Mouse (Mus musculus): Measurements from ENCODE around the gene Ints6. TPM values are rescaled to one million over a fixed set of nuclear protein-coding genes. Genes with fewer than 3 reads are reported as not detected.
"Not testable (repeated sequence)": the region's sequence is repeated elsewhere in the genome, so short reads cannot be mapped to it uniquely, and the experiment has no call there.

Ints6 gene
- polyA plus RNA-seq, 1 experiment from 2014 or later = 24.8 TPM

DNA sequence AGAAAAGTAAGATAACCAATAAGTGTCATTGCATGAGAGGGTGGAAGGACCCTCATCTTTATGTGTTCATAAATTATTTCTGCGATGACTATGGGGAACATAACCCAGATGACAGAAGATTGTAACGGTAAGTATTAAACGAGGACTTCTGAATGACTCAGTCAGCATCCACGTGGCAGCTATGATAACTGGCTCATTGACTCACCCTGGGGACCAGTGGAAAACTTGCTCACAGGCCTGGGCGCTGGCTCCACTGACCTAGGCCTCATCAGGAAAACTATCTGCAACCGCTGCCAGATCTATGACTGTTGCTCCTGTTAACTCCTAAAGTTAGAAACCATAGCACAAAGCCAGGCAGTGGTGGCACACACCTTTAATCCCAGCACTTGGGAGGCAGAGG lies 112.6 kb downstream of the Ints6 start:
- Histone ChIP-seq H3K27ac (replicated peaks) (no peak overlapping the region), H3K4me2 (replicated peaks) (no peak overlapping the region), H3K4me1 (no peaks in the 10 kb centered on the region), H3K9ac (replicated peaks) (no peak overlapping the region), H3K27me3 (no peaks in the 10 kb centered on the region), H3K9me3 (no peaks in the 10 kb centered on the region), H3K36me3 (no peaks in the 10 kb centered on the region), H3K4me3 (no peak overlapping the region)
- 90% methylated on average over 6 of the region's 6 CpGs for WGBS
- ATAC-seq (ENCODE audit: low FRiP score, low read depth) = no peak

DNA sequence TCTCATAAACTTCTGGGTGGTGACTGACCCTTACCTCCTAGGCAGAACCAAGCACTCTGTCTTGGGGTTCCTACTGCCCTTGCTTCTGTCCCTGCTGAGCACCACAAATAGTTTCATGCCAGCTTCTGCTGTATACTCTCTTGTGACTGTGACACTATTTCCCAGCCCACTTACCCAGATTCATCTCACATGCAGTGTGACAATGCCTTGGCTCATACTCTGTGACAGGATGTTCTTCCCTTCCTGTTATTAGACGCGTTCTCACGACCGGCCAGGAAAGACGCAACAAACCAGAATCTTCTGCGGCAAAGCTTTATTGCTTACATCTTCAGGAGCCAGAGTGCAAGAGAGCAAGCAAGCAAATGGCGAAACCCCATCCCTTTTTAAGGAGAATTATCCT lies 118.6 kb downstream of the Ints6 start:
- H3K27me3 ChIP-seq; H3K4me2 ChIP-seq (replicated peaks); H3K27ac ChIP-seq (replicated peaks); H3K36me3 ChIP-seq; H3K9ac ChIP-seq (replicated peaks); ATAC-seq (ENCODE audit: low FRiP score, low read depth); H3K4me3 ChIP-seq; H3K9me3 ChIP-seq: not testable (repeated sequence)
- H3K4me1 ChIP-seq = peaks cover 11% of the 10 kb centered on the region
- 96% methylated on average over 6 of the region's 7 CpGs for WGBS

DNA sequence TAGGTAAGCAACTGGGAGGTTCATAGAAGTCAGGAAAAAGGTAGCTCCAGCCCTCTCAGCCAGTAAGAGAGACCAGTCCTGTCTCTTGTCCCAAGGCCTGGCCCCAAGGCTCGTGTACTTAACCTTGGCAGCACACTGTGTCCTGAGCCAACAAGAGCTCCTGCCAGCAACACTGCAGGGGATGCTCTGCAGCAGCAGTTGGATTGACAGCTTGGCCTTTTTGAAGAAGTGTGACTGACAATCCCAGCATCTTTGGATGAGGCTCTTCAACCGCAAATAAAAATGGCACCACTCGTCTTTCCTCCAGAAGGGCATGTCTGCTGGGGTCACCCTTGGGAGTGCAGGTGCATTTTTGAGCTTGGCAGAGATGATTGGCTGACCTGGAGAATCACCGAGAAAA lies 120.6 kb downstream of the Ints6 start:
- H3K9me3 ChIP-seq = no peaks in the 10 kb centered on the region
- no peak for ATAC-seq (ENCODE audit: low FRiP score, low read depth)
- H3K4me2 ChIP-seq (replicated peaks) = no peak overlapping the region
- no peaks in the 10 kb centered on the region for H3K36me3 ChIP-seq
- H3K27ac ChIP-seq (replicated peaks) = no peak overlapping the region
- H3K4me1 ChIP-seq = peaks cover 13% of the 10 kb centered on the region
- WGBS = 64% methylated on average over 4 of the region's 4 CpGs
- H3K4me3 ChIP-seq = no peak overlapping the region
- H3K9ac ChIP-seq (replicated peaks) = no peak overlapping the region
- H3K27me3 ChIP-seq = no peaks in the 10 kb centered on the region

DNA sequence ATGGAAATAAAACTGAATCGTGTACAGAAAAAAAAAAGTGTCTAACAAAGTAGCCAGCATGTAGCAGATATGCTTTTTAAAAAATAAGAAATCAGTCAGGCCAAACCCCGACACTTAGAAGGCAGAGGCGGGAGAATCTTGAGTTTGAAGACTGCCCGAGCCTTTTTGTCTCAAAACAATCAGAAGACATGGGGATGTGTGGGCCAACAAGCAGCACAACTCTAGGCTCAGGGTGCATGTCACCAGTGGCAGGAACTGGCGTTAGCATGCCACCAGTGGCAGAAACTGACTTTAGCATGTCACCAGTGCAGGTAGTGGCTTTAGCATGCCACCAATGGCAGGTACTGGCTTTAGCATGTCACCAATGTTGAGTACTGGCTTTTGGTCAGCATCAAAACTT lies 121.4 kb downstream of the Ints6 start:
- no peak overlapping the region for H3K4me2 ChIP-seq (replicated peaks)
- H3K27me3 ChIP-seq = no peaks in the 10 kb centered on the region
- H3K36me3 ChIP-seq = no peaks in the 10 kb centered on the region
- H3K27ac ChIP-seq (replicated peaks) = no peak overlapping the region
- H3K4me3 ChIP-seq = no peak overlapping the region
- H3K4me1 ChIP-seq = peaks cover 13% of the 10 kb centered on the region
- H3K9ac ChIP-seq (replicated peaks) = no peak overlapping the region
- H3K9me3 ChIP-seq = no peaks in the 10 kb centered on the region
- ATAC-seq (ENCODE audit: low FRiP score, low read depth) = no peak
- 87% methylated on average over 5 of the region's 5 CpGs for WGBS

DNA sequence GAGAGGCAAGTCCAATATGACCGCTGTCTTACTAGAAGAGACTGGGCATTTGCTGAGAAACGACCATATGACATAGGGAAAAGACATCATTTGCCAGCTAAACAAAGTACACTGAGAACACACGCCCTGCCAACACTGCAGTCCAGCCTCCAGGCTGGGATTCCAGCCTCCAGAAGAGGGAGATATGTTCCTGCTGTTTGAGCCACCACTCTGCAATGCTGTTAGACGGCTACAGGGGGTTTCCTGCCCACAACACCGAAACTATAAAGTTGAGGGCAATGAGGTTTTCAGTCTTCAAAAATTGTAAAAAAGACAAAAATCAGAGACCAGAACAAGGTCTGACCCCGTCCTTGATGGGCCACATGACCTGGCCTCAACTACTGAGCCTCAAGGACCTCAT lies 121.9 kb downstream of the Ints6 start:
- peaks cover 13% of the 10 kb centered on the region for H3K4me1 ChIP-seq
- no peaks in the 10 kb centered on the region for H3K27me3 ChIP-seq
- no peak overlapping the region for H3K27ac ChIP-seq (replicated peaks)
- H3K9me3 ChIP-seq = no peaks in the 10 kb centered on the region
- 78% methylated on average over 6 of the region's 6 CpGs for WGBS
- no peak overlapping the region for H3K9ac ChIP-seq (replicated peaks)
- no peak overlapping the region for H3K4me3 ChIP-seq
- no peak for ATAC-seq (ENCODE audit: low FRiP score, low read depth)
- no peak overlapping the region for H3K4me2 ChIP-seq (replicated peaks)
- no peaks in the 10 kb centered on the region for H3K36me3 ChIP-seq

DNA sequence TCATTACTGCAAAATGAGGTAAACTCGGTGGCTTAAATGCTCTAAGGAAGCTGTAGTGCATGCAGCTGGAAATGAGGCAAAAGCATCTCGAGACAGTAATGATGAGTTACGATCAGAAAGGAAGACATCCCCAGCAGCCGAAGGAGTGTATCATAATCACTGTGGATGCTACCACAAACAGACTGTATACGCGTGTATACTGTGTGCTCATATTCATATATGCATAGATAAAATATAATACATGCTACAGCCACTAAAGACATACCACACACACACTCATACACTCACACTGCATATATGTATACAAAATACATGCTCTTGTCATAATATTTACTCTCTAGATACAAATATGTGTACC lies 122.6 kb downstream of the Ints6 start:
- 0 out of 2 replicates have a peak overlapping the region, but pooled peaks have one; percentile 21 for H3K27ac ChIP-seq (replicated peaks)
- H3K4me2 ChIP-seq (replicated peaks) = peak overlapping the region; percentile 10; the same call in 1 of the 2 replicates
- no peaks in the 10 kb centered on the region for H3K36me3 ChIP-seq
- no peaks in the 10 kb centered on the region for H3K9me3 ChIP-seq
- H3K9ac ChIP-seq (replicated peaks) = no peak overlapping the region
- H3K27me3 ChIP-seq = no peaks in the 10 kb centered on the region
- WGBS = 51% methylated on average over 6 of the region's 6 CpGs
- ATAC-seq (ENCODE audit: low FRiP score, low read depth) = no peak; the same call in 1 of the 2 replicates
- peaks cover 13% of the 10 kb centered on the region for H3K4me1 ChIP-seq
- H3K4me3 ChIP-seq = no peak overlapping the region

DNA sequence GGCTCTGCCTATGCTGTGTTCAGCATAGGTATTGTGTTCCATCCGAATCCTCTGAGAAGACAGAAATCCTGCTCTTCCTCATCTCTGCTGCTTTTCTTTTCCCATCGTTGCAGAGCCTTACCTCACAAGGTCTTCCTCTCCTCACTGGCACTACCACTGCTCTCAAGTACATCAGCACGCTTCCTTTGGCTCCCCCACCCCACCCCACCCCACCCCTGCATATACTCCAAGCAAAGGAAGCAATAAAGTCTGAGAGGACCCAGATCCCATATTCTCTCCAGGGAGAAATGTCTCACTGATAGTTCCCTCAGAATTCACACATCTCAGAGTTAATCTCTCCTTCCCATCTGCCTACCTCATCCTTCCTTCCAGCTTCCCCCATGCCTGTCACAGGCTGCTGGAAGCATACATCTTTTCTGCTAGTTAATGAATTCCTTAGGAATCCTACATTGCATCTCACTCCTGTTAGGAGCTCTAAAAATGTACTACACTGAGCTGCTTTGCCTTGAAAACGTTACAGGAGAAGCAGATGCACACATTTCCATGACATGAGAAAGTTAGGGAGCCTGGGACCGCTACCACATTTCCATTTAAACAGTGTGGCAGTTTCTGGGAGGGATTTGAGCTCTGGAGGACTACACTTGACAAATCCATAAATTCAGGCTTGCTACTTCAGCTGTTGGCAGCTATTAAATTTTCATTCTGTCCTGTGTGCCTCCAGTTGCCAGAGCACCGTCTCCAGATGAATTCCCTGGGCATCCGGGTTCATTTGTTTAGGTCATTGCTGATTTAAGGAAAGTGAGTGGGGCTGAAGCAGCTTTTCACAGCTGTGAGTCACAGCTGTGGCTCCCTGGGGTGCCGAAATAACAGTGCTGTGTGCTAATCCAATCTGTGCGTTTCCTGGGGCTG lies 123.3 kb downstream of the Ints6 start:
- Histone ChIP-seq H3K27me3 (no peaks in the 10 kb centered on the region), H3K9me3 (no peaks in the 10 kb centered on the region), H3K4me2 (replicated peaks) (peak overlapping the region; percentile 10), H3K36me3 (no peaks in the 10 kb centered on the region), H3K4me1 (peaks cover 13% of the 10 kb centered on the region), H3K27ac (replicated peaks) (peak overlapping the region; percentile 21; the same call in 1 of the 2 replicates), H3K4me3 (no peak overlapping the region), H3K9ac (replicated peaks) (no peak overlapping the region)
- WGBS = 25% methylated on average over 9 of the region's 9 CpGs
- ATAC-seq (ENCODE audit: low FRiP score, low read depth) = peak; percentile 27; the same call in 1 of the 2 replicates

DNA sequence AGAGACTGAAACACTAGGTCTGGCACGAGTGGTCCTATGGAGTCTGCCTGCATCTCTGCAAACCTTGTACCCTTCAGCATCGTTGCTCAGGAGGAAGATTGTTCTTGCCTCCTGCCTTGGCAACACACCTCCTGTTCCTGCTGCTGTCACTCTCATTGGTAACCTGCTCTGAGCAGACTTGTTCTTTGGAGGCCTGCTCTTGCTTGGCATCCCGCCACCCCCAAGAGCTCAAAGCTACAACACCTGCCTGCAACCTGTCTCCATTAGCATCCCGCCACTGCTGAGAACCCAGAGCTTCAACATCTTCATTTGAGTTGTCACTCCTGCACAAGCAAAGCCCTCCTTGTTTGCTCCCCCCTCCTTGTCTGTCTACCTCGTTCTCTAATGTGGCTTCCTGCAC lies 133.0 kb downstream of the Ints6 start:
- Histone ChIP-seq H3K27me3 (no peaks in the 10 kb centered on the region), H3K4me3 (no peak overlapping the region), H3K9ac (replicated peaks) (no peak overlapping the region), H3K9me3 (no peaks in the 10 kb centered on the region), H3K36me3 (no peaks in the 10 kb centered on the region), H3K4me1 (no peaks in the 10 kb centered on the region), H3K4me2 (replicated peaks) (no peak overlapping the region), H3K27ac (replicated peaks) (no peak overlapping the region)
- WGBS = 83% methylated on average over 5 of the region's 5 CpGs
- ATAC-seq (ENCODE audit: low FRiP score, low read depth) = no peak

Other genes with a start within 250 kb of the Ints6 start
- gene Fam124a, start 205.4 kb downstream of the Ints6 start, polyA plus RNA-seq (2016; fragmentation: Nextera tagmentation; extraction: Ambion mirVana) = 7.8 and 8.3 TPM in 2 replicates
- gene Gm4131, start 194.2 kb downstream of the Ints6 start, polyA plus RNA-seq (2016; fragmentation: Nextera tagmentation; extraction: Ambion mirVana) = not detected in 2 replicates
- not detected in 2 replicates for gene Serpine3, start 97.5 kb downstream of the Ints6 start, polyA plus RNA-seq (2016; fragmentation: Nextera tagmentation; extraction: Ambion mirVana)
- 15.6 and 16.2 TPM in 2 replicates for gene Wdfy2, start 76.5 kb upstream of the Ints6 start, polyA plus RNA-seq (2016; fragmentation: Nextera tagmentation; extraction: Ambion mirVana)
- gene Defb48, start 223.3 kb upstream of the Ints6 start, polyA plus RNA-seq (2016; fragmentation: Nextera tagmentation; extraction: Ambion mirVana) = not detected in 2 replicates
- gene Defb47, start 236.9 kb upstream of the Ints6 start, polyA plus RNA-seq (2016; fragmentation: Nextera tagmentation; extraction: Ambion mirVana) = not detected in 2 replicates